Mouse (Mus musculus): ENCODE results near the gene Akap7.

Akap7 gene

DNA sequence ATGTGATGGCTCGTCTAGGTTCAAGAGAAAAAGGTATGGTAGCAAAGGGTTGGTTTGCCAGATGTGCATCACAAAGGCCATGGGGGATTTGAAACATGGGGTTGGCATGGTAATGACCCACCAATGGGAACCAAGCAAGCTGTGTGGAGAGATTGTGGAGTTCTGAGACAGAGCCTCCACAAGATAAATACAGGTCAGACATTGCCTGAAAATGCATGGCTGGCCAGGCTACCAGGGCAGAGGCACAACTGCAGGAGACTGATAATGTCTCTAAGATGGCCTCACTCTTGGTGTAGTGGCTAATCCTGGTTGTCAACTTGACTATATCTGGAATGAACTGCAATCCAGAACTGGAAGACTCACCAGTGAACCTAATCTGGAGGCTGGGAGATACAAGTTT, 174.1 kb downstream of the Akap7 start:
- DNase-seq (ENCODE audit: low spot score in 2 of 2) = no peak

GRCm38 (mm10) chr10:25128455-25128863, 179.2 kb downstream of the Akap7 start:
- DNase-seq (ENCODE audit: low spot score in 2 of 2) = no peak

- DNase-seq (ENCODE audit: low spot score in 2 of 2) = no peak
Observed at GRCm38 (mm10) chr10:25126035-25126434, 181.6 kb downstream of the Akap7 start.

DNA sequence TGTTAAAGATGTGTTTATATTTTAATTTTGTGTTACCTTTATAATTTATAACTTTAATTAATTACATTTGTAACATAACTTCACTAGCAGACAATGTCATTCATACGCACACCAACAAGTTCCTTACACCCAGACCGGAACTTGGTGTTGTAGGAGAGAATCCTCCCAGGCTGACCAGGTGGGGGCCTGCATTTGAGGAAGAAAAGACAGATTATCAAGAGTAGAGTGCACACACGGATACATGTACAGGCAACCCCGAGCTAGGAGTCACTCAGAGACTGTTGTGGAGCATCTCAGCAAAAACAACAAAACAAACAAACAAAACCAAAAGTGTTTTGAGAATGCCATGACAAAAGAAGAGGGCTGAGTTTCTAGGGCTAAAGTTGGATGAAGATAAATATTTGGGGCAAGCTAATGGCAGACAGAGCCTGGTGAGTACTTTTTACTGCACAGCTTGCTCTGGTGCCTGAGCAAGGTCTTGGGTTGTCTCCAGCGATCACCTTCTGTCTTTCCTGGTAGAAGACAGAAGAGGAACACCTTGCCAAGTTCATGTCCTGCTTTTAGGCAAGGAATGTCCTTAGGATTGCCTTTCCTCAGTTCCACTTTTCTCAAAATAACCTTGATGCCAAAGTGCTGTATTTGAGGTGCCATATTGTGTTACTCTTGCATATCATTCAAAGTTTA, 186.7 kb downstream of the Akap7 start:
- DNase-seq (ENCODE audit: low spot score in 2 of 2) = no peak

Measured in spleen, postnatal 4 days (tissue).